Mouse (Mus musculus) ovary, adult 18-20 months (tissue): ENCODE measurements at regions not wholly inside any gene's neighbourhood (a gene's known extent, or its start where the extent isn't known, plus 50 kb on each side); places are given as distances from the start of the nearest gene placed in this dataset.

Source experiments
- DNase-seq: peaks from one replicate; pipeline ENCODE4 v3.0.0; 2022; ENCODE audit warnings: low spot score, mixed read lengths

GRCm38 (mm10) chr1:83505386-83505785, 97.4 kb upstream of the Sphkap start:
- DNase-seq: no peak

DNA sequence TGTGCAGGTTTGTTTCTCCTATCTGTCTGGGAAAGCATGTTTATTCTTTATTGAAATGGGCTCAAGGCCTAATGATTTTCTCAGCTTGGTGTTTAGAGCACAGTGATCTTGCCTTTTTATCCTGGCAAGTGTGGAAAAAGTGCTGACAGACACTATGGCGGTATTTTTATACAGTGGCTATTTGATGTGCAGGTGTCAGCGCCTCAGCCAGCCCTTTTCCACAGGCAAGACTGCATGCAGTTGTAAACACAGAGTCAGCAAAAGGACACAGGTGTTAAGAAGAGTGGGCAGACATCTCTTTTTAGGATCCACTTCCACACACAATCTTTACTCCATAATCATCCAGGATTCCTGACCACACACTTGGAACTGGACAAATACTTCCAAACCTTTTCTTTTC, 88.9 kb upstream of the Sphkap start:
- DNase-seq: no peak

DNA sequence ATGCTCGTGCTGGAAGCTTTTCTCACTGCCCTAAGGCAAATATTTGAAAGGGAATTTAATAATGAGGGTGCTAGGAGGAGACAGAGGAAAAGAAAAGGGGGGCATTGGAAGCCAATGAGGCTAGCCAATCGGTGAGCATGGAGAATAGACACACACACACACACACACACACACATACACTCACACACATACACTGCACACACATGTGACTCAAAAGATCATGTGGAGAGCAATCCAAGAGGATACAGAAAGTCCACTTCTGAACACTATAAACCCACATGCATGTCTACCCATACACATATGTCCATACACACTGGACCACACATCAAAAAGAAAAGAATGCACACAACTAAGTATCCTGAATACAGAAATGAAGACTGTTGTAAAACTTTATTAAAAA, 88.4 kb upstream of the Sphkap start:
- DNase-seq: no peak

- no peak for DNase-seq
Measured at GRCm38 (mm10) chr1:83495022-83495421, 87.0 kb upstream of the Sphkap start.

- DNase-seq: no peak
Measured at GRCm38 (mm10) chr1:83479111-83479510, 71.1 kb upstream of the Sphkap start.
